Mouse (Mus musculus) neural tube, embryonic 14.5 days (tissue): ENCODE results near the gene Zp1. TPM values are rescaled to one million over a fixed set of nuclear protein-coding genes. Genes with fewer than 3 reads are reported as not detected.

ENCODE experiments used
- ATAC-seq: fragments of 200-750 bp; cut with Nextera tagmentation; 2 replicates; pipeline ENCODE4 v1.8.0; 2017; ENCODE audit warnings: low read depth, mild to moderate bottlenecking, moderate TSS enrichment, moderate library complexity
- H3K27ac ChIP-seq: fragments of 300-500 bp; sonication (generic); 2 replicates; pipeline ENCODE4 v1.5.1; 2014; ENCODE audit warnings: low read depth, mild to moderate bottlenecking, control low read depth, low read length, moderate library complexity, mixed read lengths
- H3K27me3 ChIP-seq: fragments of 300-500 bp; sonication (generic); 2 replicates; pipeline ENCODE4 v1.6.1; 2014; ENCODE audit warnings: low read length; ENCODE audit not compliant: control insufficient read depth, insufficient read depth
- H3K36me3 ChIP-seq: fragments of 300-500 bp; sonication (generic); 2 replicates; pipeline ENCODE4 v1.6.1; 2014; ENCODE audit warnings: low read length, mixed read lengths; ENCODE audit not compliant: control insufficient read depth, insufficient read depth
- H3K4me1 ChIP-seq: fragments of 300-500 bp; sonication (generic); 2 replicates; pipeline ENCODE4 v1.6.1; 2014; ENCODE audit warnings: low read length; ENCODE audit not compliant: control insufficient read depth, insufficient read depth
- H3K4me2 ChIP-seq: fragments of 300-500 bp; sonication (generic); 2 replicates; pipeline ENCODE4 v1.6.1; 2014; ENCODE audit warnings: mild to moderate bottlenecking, low read depth, low read length, control low read depth
- H3K4me3 ChIP-seq: fragments of 300-500 bp; sonication (generic); 2 replicates; pipeline ENCODE4 v1.5.1; 2014; ENCODE audit warnings: low read depth, low read length, control low read depth, mixed read lengths
- H3K9ac ChIP-seq: fragments of 300-500 bp; sonication (generic); replicated peaks from 2 replicates; pipeline ENCODE4 v1.6.1; 2014; ENCODE audit warnings: low read depth, mild to moderate bottlenecking, control low read depth, low read length, mixed read lengths
- H3K9me3 ChIP-seq: fragments of 300-500 bp; sonication (generic); 2 replicates; pipeline ENCODE4 v1.6.1; 2016; ENCODE audit warnings: low read length; ENCODE audit not compliant: control insufficient read depth
- WGBS: fragments of 180-500 bp; shearing (Covaris S2); extraction: QIAGEN DNeasy Blood & Tissue Kit; methylation state at CpG from one replicate; pipeline ENCODE4 v1.1.7; 2014; 5-methylcytosine and 5-hydroxymethylcytosine counted together
- polyA plus RNA-seq: library from polyadenylated mRNA; unstranded; fragments of >200 nt; fragmentation: Nextera tagmentation; extraction: Ambion mirVana; gene quantifications from 2 replicates; pipeline ENCODE4 v1.2.1, GENCODE M21; 2014

Zp1 gene
- polyA plus RNA-seq, 1 experiment from 2014 or later = not detected

GRCm38 (mm10) chr19:10914291-10914690, 6.1 kb downstream of the Zp1 start:
- WGBS = 82% methylated on average over 7 of the region's 7 CpGs
- no peaks in the 10 kb centered on the region for H3K9me3 ChIP-seq
- H3K4me2 ChIP-seq = no peak overlapping the region
- no peaks in the 10 kb centered on the region for H3K27me3 ChIP-seq
- no peak overlapping the region for H3K27ac ChIP-seq
- no peak overlapping the region for H3K4me3 ChIP-seq
- H3K9ac ChIP-seq = no peak overlapping the region
- H3K36me3 ChIP-seq = no peaks in the 10 kb centered on the region
- no peak for ATAC-seq
- no peaks in the 10 kb centered on the region for H3K4me1 ChIP-seq

GRCm38 (mm10) chr19:10909087-10909721, 11.2 kb downstream of the Zp1 start:
- WGBS = 85% methylated on average over 6 of the region's 6 CpGs
- Histone ChIP-seq H3K4me3 (no peak overlapping the region), H3K4me1 (no peaks in the 10 kb centered on the region), H3K9me3 (no peaks in the 10 kb centered on the region), H3K36me3 (peaks cover 22% of the 10 kb centered on the region), H3K27ac (no peak overlapping the region), H3K4me2 (no peak overlapping the region), H3K9ac (no peak overlapping the region), H3K27me3 (no peaks in the 10 kb centered on the region)
- ATAC-seq = no peak

- Histone ChIP-seq H3K27me3 (no peaks in the 10 kb centered on the region), H3K36me3 (peaks cover 32% of the 10 kb centered on the region), H3K9me3 (no peaks in the 10 kb centered on the region), H3K4me1 (no peaks in the 10 kb centered on the region), H3K4me3 (no peak overlapping the region), H3K4me2 (no peak overlapping the region), H3K27ac (no peak overlapping the region), H3K9ac (no peak overlapping the region)
- ATAC-seq = peak; percentile 67; the same call in 1 of the 2 replicates
- 61% methylated on average over 3 of the region's 3 CpGs for WGBS
Measured at GRCm38 (mm10) chr19:10907891-10908290, 12.5 kb downstream of the Zp1 start.

GRCm38 (mm10) chr19:10905728-10906000, 14.8 kb downstream of the Zp1 start:
- Histone ChIP-seq H3K27ac (no peak overlapping the region), H3K27me3 (no peaks in the 10 kb centered on the region), H3K9me3 (no peaks in the 10 kb centered on the region), H3K4me1 (no peaks in the 10 kb centered on the region), H3K9ac (no peak overlapping the region), H3K36me3 (peaks cover 52% of the 10 kb centered on the region), H3K4me2 (no peak overlapping the region), H3K4me3 (no peak overlapping the region)
- no peak for ATAC-seq
- WGBS = 92% methylated on average over 5 of the region's 5 CpGs

- no peak overlapping the region for H3K4me2 ChIP-seq
- ATAC-seq = peak; percentile 44; the same call in 1 of the 2 replicates
- 58% methylated on average over 7 of the region's 7 CpGs for WGBS
- no peak overlapping the region for H3K27ac ChIP-seq
- H3K36me3 ChIP-seq = peaks cover 58% of the 10 kb centered on the region
- no peaks in the 10 kb centered on the region for H3K9me3 ChIP-seq
- no peak overlapping the region for H3K4me3 ChIP-seq
- H3K4me1 ChIP-seq = no peaks in the 10 kb centered on the region
- no peak overlapping the region for H3K9ac ChIP-seq
- H3K27me3 ChIP-seq = no peaks in the 10 kb centered on the region
Measured at GRCm38 (mm10) chr19:10904927-10905727, 15.3 kb downstream of the Zp1 start.

GRCm38 (mm10) chr19:10904512-10904911, 15.9 kb downstream of the Zp1 start:
- 94% methylated on average over 5 of the region's 5 CpGs for WGBS
- no peak for ATAC-seq
- no peak overlapping the region for H3K4me2 ChIP-seq
- no peaks in the 10 kb centered on the region for H3K9me3 ChIP-seq
- H3K4me1 ChIP-seq = no peaks in the 10 kb centered on the region
- H3K4me3 ChIP-seq = no peak overlapping the region
- no peaks in the 10 kb centered on the region for H3K27me3 ChIP-seq
- H3K27ac ChIP-seq = no peak overlapping the region
- no peak overlapping the region for H3K9ac ChIP-seq
- peaks cover 64% of the 10 kb centered on the region for H3K36me3 ChIP-seq

GRCm38 (mm10) chr19:10901046-10901445, 19.4 kb downstream of the Zp1 start:
- H3K36me3 ChIP-seq = peaks cover 62% of the 10 kb centered on the region
- peaks cover 9% of the 10 kb centered on the region for H3K4me1 ChIP-seq
- no peak overlapping the region for H3K4me3 ChIP-seq
- H3K9ac ChIP-seq = no peak overlapping the region
- no peaks in the 10 kb centered on the region for H3K9me3 ChIP-seq
- H3K27me3 ChIP-seq = no peaks in the 10 kb centered on the region
- WGBS = 92% methylated on average over 5 of the region's 5 CpGs
- H3K27ac ChIP-seq = no peak overlapping the region
- no peak for ATAC-seq
- H3K4me2 ChIP-seq = no peak overlapping the region

- H3K4me3 ChIP-seq = no peak overlapping the region
- ATAC-seq = no peak
- no peak overlapping the region for H3K9ac ChIP-seq
- WGBS = 90% methylated on average over 6 of the region's 6 CpGs
- H3K4me2 ChIP-seq = no peak overlapping the region
- H3K9me3 ChIP-seq = no peaks in the 10 kb centered on the region
- H3K36me3 ChIP-seq = peaks cover 57% of the 10 kb centered on the region
- no peak overlapping the region for H3K27ac ChIP-seq
- peaks cover 9% of the 10 kb centered on the region for H3K4me1 ChIP-seq
- no peaks in the 10 kb centered on the region for H3K27me3 ChIP-seq
Measured at GRCm38 (mm10) chr19:10900315-10900714, 20.1 kb downstream of the Zp1 start.

- no peaks in the 10 kb centered on the region for H3K9me3 ChIP-seq
- H3K9ac ChIP-seq = no peak overlapping the region
- 92% methylated on average over 8 of the region's 8 CpGs for WGBS
- ATAC-seq = no peak
- peaks cover 11% of the 10 kb centered on the region for H3K4me1 ChIP-seq
- no peak overlapping the region for H3K27ac ChIP-seq
- no peak overlapping the region for H3K4me3 ChIP-seq
- H3K4me2 ChIP-seq = no peak overlapping the region
- peaks cover 36% of the 10 kb centered on the region for H3K36me3 ChIP-seq
- H3K27me3 ChIP-seq = no peaks in the 10 kb centered on the region
Measured at GRCm38 (mm10) chr19:10897491-10897890, 22.9 kb downstream of the Zp1 start.
